In the genomic region with DNA sequence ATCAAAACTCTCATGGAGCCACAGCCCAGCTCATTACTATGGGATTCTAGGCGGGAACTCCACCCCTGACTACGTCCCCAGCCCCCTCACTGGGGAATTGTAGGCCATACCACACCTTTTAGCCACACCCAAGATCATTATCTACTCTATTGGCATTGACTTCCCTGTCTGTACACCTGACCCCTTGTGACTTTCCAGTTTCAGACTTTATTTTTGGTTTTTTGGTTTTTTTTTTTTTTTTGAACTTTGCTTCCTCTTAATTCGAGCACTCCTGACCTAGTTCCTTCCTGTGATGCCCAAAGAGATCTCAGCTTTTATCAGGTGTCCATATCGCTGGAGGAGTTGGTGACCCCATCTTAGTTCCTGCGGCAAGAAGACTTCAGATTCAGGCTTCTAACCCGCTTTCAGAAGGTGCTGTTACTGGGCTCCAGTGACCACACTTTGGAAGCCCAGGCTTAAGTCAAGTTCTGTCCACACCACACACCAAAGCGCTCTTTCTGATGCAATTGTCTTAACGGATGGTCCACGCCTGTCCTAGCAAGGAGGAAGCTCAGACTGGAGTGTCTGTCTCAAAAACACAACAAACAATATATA, we compare ENCODE assay signal across 9 mouse cellular contexts. TPM values are rescaled to one million over a fixed set of nuclear protein-coding genes. Genes with fewer than 3 reads are reported as not detected.
DNase-seq lines count a peak whose midpoint lies in the region; ATAC-seq and TF ChIP-seq lines count a peak whose summit lies in the region.
"Had no signal": no experiment of that assay in that cellular context is flagged by ENCODE, and none has a peak within 500 bp of the region (broad histone marks: within the 10 kb centered on the region; RNA-seq: fewer than 3 reads in every experiment).

TSS of gene Tjp3 (minus strand) at position 71 of the 594 bp plus-strand sequence.

- ATAC-seq in hindbrain, embryonic 14.5 days (ENCODE audit: low FRiP score), result no peak
- ATAC-seq in hindbrain, embryonic 15.5 days (ENCODE audit: low FRiP score, low read depth), result no peak
- no peak for ATAC-seq in midbrain, embryonic 12.5 days (ENCODE audit: low FRiP score, low read depth)

- in situ Hi-C loops in ES-E14 (cut with MboI; ENCODE audit: low sequenced_read_pairs in 2 of 2, unreplicated experiment in 2 of 2), result no loop called here

- H3K27me3 ChIP-seq in hindbrain, embryonic 10.5 days (ENCODE audit: insufficient read depth, poor library complexity, severe bottlenecking), result peaks cover 48% of the 10 kb centered on the region
- H3K27me3 ChIP-seq in hindbrain, embryonic 14.5 days (ENCODE audit: control insufficient read depth, insufficient read depth, low read length), result peaks cover 25% of the 10 kb centered on the region
- 0 out of 2 replicates have a peak, but pooled peaks cover 11% of the 10 kb centered on the region for H3K27me3 ChIP-seq in hindbrain, embryonic 15.5 days
- H3K27me3 ChIP-seq in midbrain, embryonic 12.5 days, result peaks cover 39% of the 10 kb centered on the region
- H3K27me3 ChIP-seq: Patski had no signal

- H3K36me3 ChIP-seq in hindbrain, embryonic 10.5 days, result 0 out of 2 replicates have a peak, but pooled peaks cover 12% of the 10 kb centered on the region
- H3K36me3 ChIP-seq in hindbrain, embryonic 14.5 days (replicated peaks; ENCODE audit: control insufficient read depth, insufficient read depth), result no peaks in the 10 kb centered on the region
- peaks cover 5% of the 10 kb centered on the region; the same call in 1 of the 2 replicates for H3K36me3 ChIP-seq in ES-E14 (ENCODE audit: control insufficient read depth, insufficient read depth, low read length, poor library complexity, severe bottlenecking)
- no peaks in the 10 kb centered on the region for H3K36me3 ChIP-seq in hindbrain, embryonic 15.5 days
- no peaks in the 10 kb centered on the region for H3K36me3 ChIP-seq in midbrain, embryonic 12.5 days

- H3K9me3 ChIP-seq in hindbrain, embryonic 10.5 days, result no peaks in the 10 kb centered on the region
- H3K9me3 ChIP-seq in hindbrain, embryonic 14.5 days (ENCODE audit: control insufficient read depth, low read length), result no peaks in the 10 kb centered on the region
- H3K9me3 ChIP-seq in ES-E14 (ENCODE audit: control insufficient read depth, insufficient read depth, low read depth, low read length), result no peaks in the 10 kb centered on the region
- no peaks in the 10 kb centered on the region for H3K9me3 ChIP-seq in hindbrain, embryonic 15.5 days
- no peaks in the 10 kb centered on the region for H3K9me3 ChIP-seq in midbrain, embryonic 12.5 days

- WGBS in hindbrain, embryonic 10.5 days, result 75% methylated on average over 9 of the region's 9 CpGs
- 74% methylated on average over 9 of the region's 9 CpGs for WGBS in hindbrain, embryonic 14.5 days
- 75% methylated on average over 9 of the region's 9 CpGs for WGBS in hindbrain, embryonic 15.5 days
- WGBS in midbrain, embryonic 12.5 days, result 73% methylated on average over 9 of the region's 9 CpGs

- H3K27ac ChIP-seq in hindbrain, embryonic 10.5 days, result peak within 1 kb of the TSS; percentile 95
- no peak within 1 kb of the TSS for H3K27ac ChIP-seq in hindbrain, embryonic 14.5 days
- no peak within 1 kb of the TSS for H3K27ac ChIP-seq in ES-E14 (ENCODE audit: insufficient read depth, low read depth, low read length, poor library complexity, severe bottlenecking)
- H3K27ac ChIP-seq in hindbrain, embryonic 15.5 days (replicated peaks), result no peak within 1 kb of the TSS
- H3K27ac ChIP-seq in midbrain, embryonic 12.5 days (replicated peaks), result no peak within 1 kb of the TSS

- H3K4me3 ChIP-seq in hindbrain, embryonic 10.5 days, result peak within 1 kb of the TSS; percentile 84
- no peak within 1 kb of the TSS for H3K4me3 ChIP-seq in hindbrain, embryonic 14.5 days (replicated peaks; ENCODE audit: low read length)
- H3K4me3 ChIP-seq in ES-E14 (ENCODE audit: insufficient read depth in 1 of 2, low read depth in 1 of 2, low read length in 2 of 2, poor library complexity in 1 of 2, severe bottlenecking in 1 of 2), result peak within 1 kb of the TSS; percentile 40 to 45; a peak in 3 of 4 replicates
- H3K4me3 ChIP-seq in hindbrain, embryonic 15.5 days, result peak within 1 kb of the TSS; percentile 90
- H3K4me3 ChIP-seq in midbrain, embryonic 12.5 days, result 0 out of 2 replicates have a peak within 1 kb of the TSS, but pooled peaks have one; percentile 88

- H3K9ac ChIP-seq in hindbrain, embryonic 14.5 days, result no peak within 1 kb of the TSS
- H3K9ac ChIP-seq in ES-E14 (ENCODE audit: insufficient read depth, low read depth, low read length, poor library complexity, severe bottlenecking), result 0 out of 2 replicates have a peak within 1 kb of the TSS, but pooled peaks have one; percentile 12
- no peak within 1 kb of the TSS for H3K9ac ChIP-seq in hindbrain, embryonic 15.5 days
- no peak within 1 kb of the TSS; the same call in 1 of the 2 replicates for H3K9ac ChIP-seq in midbrain, embryonic 12.5 days (replicated peaks)

- H3K4me2 ChIP-seq in hindbrain, embryonic 14.5 days (replicated peaks), result no peak within 1 kb of the TSS
- H3K4me2 ChIP-seq in hindbrain, embryonic 15.5 days, result peak within 1 kb of the TSS; percentile 71
- no peak within 1 kb of the TSS for H3K4me2 ChIP-seq in midbrain, embryonic 12.5 days (replicated peaks)

- peaks cover 36% of the 10 kb centered on the region for H3K4me1 ChIP-seq in hindbrain, embryonic 10.5 days (replicated peaks)
- peaks cover 25% of the 10 kb centered on the region for H3K4me1 ChIP-seq in hindbrain, embryonic 14.5 days (replicated peaks; ENCODE audit: control insufficient read depth, insufficient read depth, low read length)
- peaks cover 4 to 32% of the 10 kb centered on the region in 2 experiments for H3K4me1 ChIP-seq in ES-E14 (ENCODE audit: control insufficient read depth in 2 of 2, insufficient read depth in 2 of 2, low read length in 2 of 2, poor library complexity in 1 of 2)
- H3K4me1 ChIP-seq in hindbrain, embryonic 15.5 days (replicated peaks), result peaks cover 36% of the 10 kb centered on the region
- peaks cover 34% of the 10 kb centered on the region for H3K4me1 ChIP-seq in midbrain, embryonic 12.5 days

- DNase-seq in hindbrain, embryonic 10.5 days (ENCODE audit: low spot score), result no peak
- no peak for DNase-seq in hindbrain, embryonic 14.5 days (ENCODE audit: low spot score)
- no peak for DNase-seq in ES-E14 (ENCODE audit: low read depth, low spot score)
- DNase-seq in c-Kit-positive CD71-positive TER-119-positive erythroid progenitor cells, embryonic 14.5 days (ENCODE audit: low spot score), result no peak
- no peak for DNase-seq in left cerebral cortex, adult 9 months (ENCODE audit: low spot score in 2 of 2)
- DNase-seq in ovary, postnatal 10 days (ENCODE audit: low spot score), result no peak

TF ChIP-seq in ES-E14, 5 proteins besides CTCF, POLR2A, EP300 and RAD21:
- TF ChIP-seq ZC3H11A (IDR thresholded peaks at IDR 0.05; ENCODE audit: borderline replicate concordance, low read depth, low read length) (no peak), ZNF384 (IDR thresholded peaks at IDR 0.05; ENCODE audit: low read depth, low read length) (no peak), CHD2 (IDR thresholded peaks at IDR 0.05; ENCODE audit: low read depth, low read length) (no peak), MAFK (IDR thresholded peaks at IDR 0.05; ENCODE audit: insufficient read depth, low read depth, low read length) (no peak), HCFC1 (IDR thresholded peaks at IDR 0.05; ENCODE audit: borderline replicate concordance, insufficient read depth, low read length) (no peak)

RNA-seq across cellular contexts. Expression of gene Tjp3, which starts in this region (rescaled TPM):
- 7.0 and 9.0 TPM in 2 replicates for polyA plus RNA-seq in hindbrain, embryonic 10.5 days (2016; fragmentation: Nextera tagmentation; extraction: Ambion mirVana)
- 3.9 and 6.0 TPM in 2 replicates for polyA plus RNA-seq in hindbrain, embryonic 14.5 days (2014; fragmentation: Nextera tagmentation; extraction: Ambion mirVana)
- total RNA-seq in ES-E14 (2012; rRNA removed), result 5.2 and 15.2 TPM in 2 replicates
- polyA plus RNA-seq in hindbrain, embryonic 15.5 days (2015; fragmentation: Nextera tagmentation; extraction: Ambion mirVana), result 5.9 and 6.2 TPM in 2 replicates
- polyA plus RNA-seq in midbrain, embryonic 12.5 days (2016; fragmentation: Nextera tagmentation; extraction: Ambion mirVana), result 6.6 and 7.5 TPM in 2 replicates
